Mouse (Mus musculus) limb, embryonic 10.5 days (tissue): ENCODE measurements around the gene Cd300lf. TPM values are rescaled to one million over a fixed set of nuclear protein-coding genes. Genes with fewer than 3 reads are reported as not detected.
A peak's percentile ranks its signal among the peaks of the same experiment; 100 is the strongest.

Experiments used
- DNase-seq: peaks from one replicate; pipeline ENCODE4 v3.0.0-alpha.2; 2017; ENCODE audit warnings: low spot score
- H3K27ac ChIP-seq: fragments of 300-500 bp; sonication (generic); 2 replicates; pipeline ENCODE4 v1.5.1; 2016; ENCODE audit warnings: mild to moderate bottlenecking
- H3K27me3 ChIP-seq: fragments of 300-500 bp; sonication (generic); 2 replicates; pipeline ENCODE4 v1.6.1; 2016; ENCODE audit warnings: low read depth, mild to moderate bottlenecking; ENCODE audit not compliant: poor library complexity, severe bottlenecking
- H3K36me3 ChIP-seq: fragments of 300-500 bp; sonication (generic); 2 replicates; pipeline ENCODE4 v1.6.1; 2016; ENCODE audit warnings: mild to moderate bottlenecking, moderate library complexity
- H3K4me1 ChIP-seq: fragments of 300-500 bp; sonication (generic); 2 replicates; pipeline ENCODE4 v1.6.1; 2016
- H3K4me3 ChIP-seq: fragments of 300-500 bp; sonication (generic); 2 replicates; pipeline ENCODE4 v1.5.1; 2016; ENCODE audit warnings: mild to moderate bottlenecking, moderate library complexity
- H3K9me3 ChIP-seq: fragments of 300-500 bp; sonication (generic); replicated peaks from 2 replicates; pipeline ENCODE4 v1.6.1; 2016; ENCODE audit warnings: mild to moderate bottlenecking
- WGBS: fragments of 180-500 bp; shearing (Covaris S2); methylation state at CpG from one replicate; pipeline ENCODE4 v1.1.7; 2016; 5-methylcytosine and 5-hydroxymethylcytosine counted together
- polyA plus RNA-seq: library from polyadenylated mRNA; unstranded; fragments of >200 nt; fragmentation: Nextera tagmentation; extraction: Ambion mirVana; gene quantifications from 2 replicates; pipeline ENCODE4 v1.2.1, GENCODE M21; 2016

The Cd300lf gene
- polyA plus RNA-seq, 1 experiment from 2014 or later = 0.06 TPM

DNA sequence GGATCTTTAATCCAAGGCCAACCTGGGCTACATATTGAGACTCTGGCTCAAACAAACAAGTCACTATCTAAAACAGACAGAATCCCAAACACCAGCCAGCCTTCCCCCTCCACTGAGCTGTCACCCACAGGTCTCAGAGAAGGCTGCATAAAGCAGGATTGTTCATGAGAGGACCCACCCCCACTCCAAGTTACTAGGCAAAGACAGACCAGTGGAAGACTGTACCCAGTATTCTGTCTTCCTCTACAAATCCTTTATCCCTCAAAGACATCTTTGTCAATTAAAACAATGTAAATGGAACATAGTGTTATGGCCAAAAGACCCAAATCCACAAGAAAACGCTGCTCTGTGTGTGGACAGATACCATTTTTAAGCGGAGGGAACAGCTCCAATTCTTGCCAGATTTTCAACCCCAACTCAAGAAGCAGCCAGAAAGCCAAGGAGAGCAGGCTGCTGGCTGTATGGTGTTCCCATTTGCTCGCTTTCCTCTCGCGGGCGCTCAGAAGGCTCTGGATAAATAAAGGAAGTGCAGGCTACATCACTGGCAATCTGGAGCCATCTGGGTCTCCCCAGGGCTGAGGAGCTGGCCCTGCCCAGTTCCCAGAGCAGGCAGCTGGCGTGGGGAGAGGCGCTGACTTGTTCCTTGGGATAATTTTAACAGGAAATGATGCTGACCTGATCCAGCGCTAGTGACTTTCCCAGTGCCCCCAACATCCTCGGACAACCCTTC is 35.4 kb downstream of the Cd300lf start:
- 46% methylated on average over 10 of the region's 10 CpGs for WGBS
- DNase-seq = no peak
- no peaks in the 10 kb centered on the region for H3K27me3 ChIP-seq
- H3K4me1 ChIP-seq = peaks cover 54% of the 10 kb centered on the region
- no peak overlapping the region for H3K4me3 ChIP-seq
- no peaks in the 10 kb centered on the region for H3K36me3 ChIP-seq
- peak overlapping the region; percentile 63 for H3K27ac ChIP-seq
- no peaks in the 10 kb centered on the region; the same call in 1 of the 2 replicates for H3K9me3 ChIP-seq

GRCm38 (mm10) chr11:115092140-115092539 is 41.7 kb downstream of the Cd300lf start:
- Histone ChIP-seq H3K27ac (no peak overlapping the region), H3K4me1 (peaks cover 11% of the 10 kb centered on the region), H3K9me3 (no peaks in the 10 kb centered on the region; the same call in 1 of the 2 replicates), H3K36me3 (no peaks in the 10 kb centered on the region), H3K27me3 (peaks cover 37% of the 10 kb centered on the region), H3K4me3 (peak overlapping the region; percentile 38; the same call in 1 of the 2 replicates)
- no peak for DNase-seq
- 18% methylated on average over 4 of the region's 4 CpGs for WGBS

- H3K9me3 ChIP-seq = no peaks in the 10 kb centered on the region; the same call in 1 of the 2 replicates
- 4% methylated on average over 36 of the region's 36 CpGs for WGBS
- no peaks in the 10 kb centered on the region for H3K36me3 ChIP-seq
- DNase-seq = peak; percentile 75
- H3K4me3 ChIP-seq = peak within 1 kb of the TSS; percentile 38
- H3K27me3 ChIP-seq = peaks cover 37% of the 10 kb centered on the region
- peaks cover 11% of the 10 kb centered on the region for H3K4me1 ChIP-seq
- no peak within 1 kb of the TSS; the same call in 1 of the 2 replicates for H3K27ac ChIP-seq
Observed at GRCm38 (mm10) chr11:115091362-115091901, 42.4 kb downstream of the Cd300lf start, which contains the start of gene Rab37. Gene Rab37 (plus strand): TSS chr11:115091431.

DNA sequence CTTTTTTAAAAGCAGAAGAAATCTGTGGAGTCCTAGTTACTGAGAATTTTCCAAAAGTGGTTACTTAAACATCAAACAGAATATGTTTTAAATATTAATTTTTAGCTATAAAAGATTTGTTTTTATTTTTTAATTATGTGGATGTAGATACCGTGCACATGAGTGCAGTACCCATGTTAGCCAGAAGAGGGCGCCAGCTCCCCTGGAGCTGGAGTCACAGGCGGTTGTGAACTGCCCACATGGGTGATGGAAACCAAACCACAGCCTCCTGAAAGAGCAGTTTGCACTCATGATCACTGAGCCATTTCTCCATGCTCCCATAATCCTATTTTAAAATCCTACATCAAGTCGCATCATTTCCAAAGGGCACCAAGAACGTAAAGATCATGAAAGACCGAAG is 43.9 kb downstream of the Cd300lf start:
- no peak for DNase-seq
- Histone ChIP-seq H3K36me3 (no peaks in the 10 kb centered on the region), H3K9me3 (no peaks in the 10 kb centered on the region; the same call in 1 of the 2 replicates), H3K27ac (no peak overlapping the region), H3K4me1 (peaks cover 11% of the 10 kb centered on the region), H3K27me3 (peaks cover 42% of the 10 kb centered on the region), H3K4me3 (no peak overlapping the region)
- 68% methylated on average over 6 of the region's 6 CpGs for WGBS

DNA sequence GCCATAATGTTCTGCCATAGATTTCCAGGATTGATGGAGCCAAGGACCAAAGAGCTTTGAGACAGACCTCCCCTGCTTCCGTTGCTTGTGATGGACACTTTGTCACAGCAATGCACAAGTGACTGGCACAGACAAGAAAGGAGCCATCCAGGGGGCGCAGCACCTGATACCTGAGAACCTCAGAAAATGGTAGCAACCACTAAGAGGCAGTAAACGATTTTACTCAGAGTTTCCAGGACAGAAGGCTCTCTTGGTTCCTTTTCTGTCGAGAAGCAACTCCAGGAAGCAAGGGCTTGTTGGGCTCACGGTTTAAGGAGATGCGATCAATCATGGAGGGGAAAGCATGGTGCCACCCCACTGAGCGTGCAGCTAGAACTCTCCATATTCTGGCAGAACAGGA is 47.6 kb downstream of the Cd300lf start:
- DNase-seq = no peak
- no peak overlapping the region for H3K4me3 ChIP-seq
- WGBS = 66% methylated on average over 7 of the region's 7 CpGs
- no peaks in the 10 kb centered on the region for H3K9me3 ChIP-seq
- H3K4me1 ChIP-seq = peaks cover 6% of the 10 kb centered on the region
- no peak overlapping the region for H3K27ac ChIP-seq
- H3K36me3 ChIP-seq = no peaks in the 10 kb centered on the region
- H3K27me3 ChIP-seq = peaks cover 36% of the 10 kb centered on the region

- no peaks in the 10 kb centered on the region for H3K9me3 ChIP-seq
- peaks cover 25% of the 10 kb centered on the region for H3K27me3 ChIP-seq
- DNase-seq = no peak
- H3K36me3 ChIP-seq = no peaks in the 10 kb centered on the region
- H3K4me1 ChIP-seq = 0 out of 2 replicates have a peak, but pooled peaks cover 5% of the 10 kb centered on the region
- H3K4me3 ChIP-seq = no peak overlapping the region
- no peak overlapping the region for H3K27ac ChIP-seq
- WGBS = 83% methylated on average over 8 of the region's 8 CpGs
Observed at GRCm38 (mm10) chr11:115085064-115085463, 48.7 kb downstream of the Cd300lf start.

DNA sequence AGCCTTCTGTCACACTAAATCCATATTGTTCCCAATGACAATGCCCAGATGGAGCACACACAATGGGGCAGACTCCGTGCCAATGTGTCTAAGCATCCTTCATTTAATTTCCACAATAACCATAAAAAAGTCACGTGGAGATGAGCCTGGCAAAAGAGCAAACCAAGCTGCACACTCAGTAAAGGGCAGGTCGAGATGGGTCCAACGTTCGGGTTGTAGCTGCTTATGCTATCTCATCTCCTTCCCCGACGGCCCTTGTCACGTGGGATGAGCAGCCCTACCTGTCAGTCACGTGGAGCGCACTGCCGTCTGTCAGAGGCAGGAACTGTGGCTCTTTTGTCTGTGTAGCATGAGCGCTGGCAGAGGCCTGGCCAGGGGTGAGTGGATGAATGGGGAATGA is 49.2 kb downstream of the Cd300lf start:
- Histone ChIP-seq H3K27ac (no peak overlapping the region), H3K27me3 (peaks cover 25% of the 10 kb centered on the region), H3K9me3 (no peaks in the 10 kb centered on the region), H3K4me1 (0 out of 2 replicates have a peak, but pooled peaks cover 5% of the 10 kb centered on the region), H3K4me3 (no peak overlapping the region), H3K36me3 (no peaks in the 10 kb centered on the region)
- WGBS = 65% methylated on average over 12 of the region's 12 CpGs
- DNase-seq = no peak

DNA sequence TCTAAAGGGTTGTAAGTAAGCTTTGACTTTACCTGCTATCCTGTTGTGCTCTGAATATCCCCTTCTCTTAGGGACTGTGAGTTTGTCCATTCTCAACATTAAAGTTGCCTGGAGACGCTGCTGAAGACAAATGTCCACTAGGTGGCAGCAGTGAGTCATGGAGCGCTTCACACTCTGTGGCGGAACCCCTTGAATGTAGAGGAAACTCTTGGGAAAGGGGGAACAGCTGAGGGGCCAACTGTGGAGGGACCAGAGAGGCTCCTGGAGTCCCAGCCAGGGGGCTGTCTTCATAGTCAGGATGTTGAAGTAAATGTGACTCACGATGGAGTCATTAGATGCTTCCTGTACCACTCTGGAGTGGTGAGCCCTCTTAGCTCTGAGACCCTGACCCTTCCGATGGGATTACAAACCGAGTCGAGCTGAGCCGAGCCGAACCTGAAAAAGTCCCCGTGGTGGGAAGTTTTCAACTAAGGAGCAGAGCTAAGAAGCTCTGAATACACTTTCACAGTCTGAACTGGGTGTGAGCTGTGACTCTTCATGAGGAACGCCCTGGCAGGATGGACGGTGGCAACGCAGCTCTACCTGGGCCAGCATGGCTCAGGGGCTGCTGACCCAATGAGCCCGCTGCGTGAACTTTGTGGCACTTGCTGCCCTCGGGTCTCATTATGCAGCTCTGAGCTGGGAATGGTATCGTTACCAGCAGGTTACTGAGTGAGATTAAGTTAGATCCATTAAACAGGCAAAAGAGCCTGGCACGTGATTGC is 50.2 kb downstream of the Cd300lf start:
- Histone ChIP-seq H3K27ac (no peak overlapping the region), H3K4me3 (no peak overlapping the region), H3K4me1 (0 out of 2 replicates have a peak, but pooled peaks cover 5% of the 10 kb centered on the region), H3K36me3 (no peaks in the 10 kb centered on the region), H3K27me3 (peaks cover 20% of the 10 kb centered on the region), H3K9me3 (no peaks in the 10 kb centered on the region)
- DNase-seq = peak; percentile 85
- 54% methylated on average over 18 of the region's 18 CpGs for WGBS

GRCm38 (mm10) chr11:115082196-115082595 is 51.6 kb downstream of the Cd300lf start:
- no peak for DNase-seq
- Histone ChIP-seq H3K27me3 (peaks cover 19% of the 10 kb centered on the region), H3K27ac (no peak overlapping the region), H3K36me3 (no peaks in the 10 kb centered on the region), H3K9me3 (no peaks in the 10 kb centered on the region), H3K4me3 (no peak overlapping the region), H3K4me1 (0 out of 2 replicates have a peak, but pooled peaks cover 5% of the 10 kb centered on the region)
- 74% methylated on average over 6 of the region's 6 CpGs for WGBS

GRCm38 (mm10) chr11:115081373-115081772 is 52.4 kb downstream of the Cd300lf start:
- Histone ChIP-seq H3K4me3 (no peak overlapping the region), H3K27ac (no peak overlapping the region), H3K27me3 (peaks cover 19% of the 10 kb centered on the region), H3K36me3 (no peaks in the 10 kb centered on the region), H3K4me1 (0 out of 2 replicates have a peak, but pooled peaks cover 5% of the 10 kb centered on the region), H3K9me3 (no peaks in the 10 kb centered on the region)
- DNase-seq = no peak
- 68% methylated on average over 3 of the region's 3 CpGs for WGBS

DNA sequence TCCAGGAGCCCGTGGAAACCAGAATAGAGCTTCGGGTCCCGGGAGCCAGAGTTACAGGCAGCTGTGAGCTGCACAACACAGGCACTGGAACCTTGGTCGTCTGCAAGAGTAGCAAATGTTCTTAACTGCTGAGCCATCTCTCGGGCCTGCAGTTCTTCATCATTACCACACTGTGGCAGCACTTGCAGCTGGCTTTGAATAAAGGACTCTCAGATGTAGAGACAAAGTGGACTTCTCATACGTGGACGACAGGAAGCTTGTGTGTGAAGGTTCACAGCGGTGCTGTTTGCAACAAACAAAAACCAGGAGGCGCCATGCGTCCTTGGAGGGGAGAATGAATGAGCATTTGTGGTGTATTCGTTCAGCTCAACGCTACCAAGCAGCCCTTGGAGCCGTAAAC is 52.9 kb downstream of the Cd300lf start:
- H3K4me3 ChIP-seq = no peak overlapping the region
- 37% methylated on average over 13 of the region's 13 CpGs for WGBS
- 0 out of 2 replicates have a peak, but pooled peaks cover 5% of the 10 kb centered on the region for H3K4me1 ChIP-seq
- DNase-seq = peak; percentile 60
- H3K9me3 ChIP-seq = no peaks in the 10 kb centered on the region
- H3K27me3 ChIP-seq = peaks cover 19% of the 10 kb centered on the region
- H3K36me3 ChIP-seq = no peaks in the 10 kb centered on the region
- H3K27ac ChIP-seq = no peak overlapping the region

DNA sequence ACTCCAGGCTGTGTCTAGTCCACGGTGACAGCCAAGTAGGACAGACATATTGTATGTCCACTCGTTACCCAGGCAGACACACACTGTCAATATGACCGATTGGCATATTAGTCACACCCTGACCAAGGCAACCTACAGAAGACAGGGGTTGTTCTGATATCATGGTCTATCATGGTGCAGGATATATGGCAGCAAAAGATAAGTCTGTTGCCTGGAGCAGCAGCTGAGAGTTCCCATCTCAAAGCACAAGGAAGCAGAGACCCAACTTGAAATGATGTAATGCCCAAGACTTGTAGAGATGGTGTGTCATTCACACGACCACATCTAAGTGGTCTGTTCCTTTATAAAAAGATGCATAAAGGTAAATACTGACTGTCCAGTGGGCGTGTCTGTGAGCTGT is 55.1 kb downstream of the Cd300lf start:
- Histone ChIP-seq H3K4me3 (no peak overlapping the region), H3K36me3 (no peaks in the 10 kb centered on the region), H3K4me1 (0 out of 2 replicates have a peak, but pooled peaks cover 3% of the 10 kb centered on the region), H3K27me3 (peaks cover 3% of the 10 kb centered on the region; the same call in 1 of the 2 replicates), H3K27ac (no peak overlapping the region), H3K9me3 (no peaks in the 10 kb centered on the region)
- no peak for DNase-seq
- whole genome bisulfite sequencing = 86% methylated on average over 5 of the region's 5 CpGs
